ENCODE assay signal across 19 mouse cellular contexts in genomic region chr4:53789346-53789745, GRCm38 (mm10). TPM values are rescaled to one million over a fixed set of nuclear protein-coding genes. Genes with fewer than 3 reads are reported as not detected.
"Had no signal": no experiment of that assay in that cellular context is flagged by ENCODE, and none has a peak within 500 bp of the region (broad histone marks: within the 10 kb centered on the region; RNA-seq: fewer than 3 reads in every experiment).

No protein-coding gene starts in this region.

- H3K27ac ChIP-seq: kidney, embryonic 15.5 days; left cerebral cortex, adult 2 months; limb, embryonic 15.5 days; liver, embryonic 12.5 days; macrophage; midbrain, embryonic 15.5 days; neural tube, embryonic 13.5 days had no signal

- DNase-seq: kidney, postnatal 14 days; lung, embryonic 14.5 days; lung, postnatal 14 days; retina, postnatal 1 day; right cerebral cortex, postnatal 4 days; spleen, adult 18-20 months; thymus, adult 18-20 months; thymus, postnatal 14 days had no signal

- ATAC-seq: liver, embryonic 12.5 days; midbrain, embryonic 15.5 days had no signal

- H3K9me3 ChIP-seq: kidney, embryonic 15.5 days; limb, embryonic 15.5 days; liver, embryonic 12.5 days; megakaryocyte, embryonic 14.5 days; midbrain, embryonic 15.5 days; neural tube, embryonic 13.5 days had no signal

- H3K9ac ChIP-seq: kidney, embryonic 15.5 days; limb, embryonic 15.5 days; liver, embryonic 12.5 days; lung, embryonic 14.5 days; midbrain, embryonic 15.5 days; neural tube, embryonic 13.5 days had no signal

- H3K4me1 ChIP-seq: kidney, embryonic 15.5 days; limb, embryonic 15.5 days; liver, embryonic 12.5 days; megakaryocyte, embryonic 14.5 days; midbrain, embryonic 15.5 days; neural tube, embryonic 13.5 days had no signal

- H3K27me3 ChIP-seq: kidney, embryonic 15.5 days; limb, embryonic 15.5 days; liver, embryonic 12.5 days; midbrain, embryonic 15.5 days; neural tube, embryonic 13.5 days had no signal

- H3K36me3 ChIP-seq: kidney, embryonic 15.5 days; limb, embryonic 15.5 days; liver, embryonic 12.5 days; midbrain, embryonic 15.5 days; neural tube, embryonic 13.5 days had no signal

- H3K4me3 ChIP-seq: kidney, embryonic 15.5 days; left cerebral cortex, adult 2 months; limb, embryonic 15.5 days; liver, embryonic 12.5 days; megakaryocyte, embryonic 14.5 days; midbrain, embryonic 15.5 days; neural tube, embryonic 13.5 days had no signal

- H3K4me2 ChIP-seq: kidney, embryonic 15.5 days; limb, embryonic 15.5 days; liver, embryonic 12.5 days; lung, embryonic 14.5 days; midbrain, embryonic 15.5 days; neural tube, embryonic 13.5 days had no signal

RNA-seq across cellular contexts. Expression of gene Tal2, which starts 9.8 kb away (rescaled TPM):
- total RNA-seq: left cerebral cortex, postnatal 25 days had no signal
- polyA plus RNA-seq: large intestine, adult 2 months; liver, embryonic 12.5 days; liver, embryonic 16.5 days; neural tube, embryonic 13.5 days had no signal
